Mouse (Mus musculus): ENCODE data around the gene Ccng2.

Gene Ccng2

DNA sequence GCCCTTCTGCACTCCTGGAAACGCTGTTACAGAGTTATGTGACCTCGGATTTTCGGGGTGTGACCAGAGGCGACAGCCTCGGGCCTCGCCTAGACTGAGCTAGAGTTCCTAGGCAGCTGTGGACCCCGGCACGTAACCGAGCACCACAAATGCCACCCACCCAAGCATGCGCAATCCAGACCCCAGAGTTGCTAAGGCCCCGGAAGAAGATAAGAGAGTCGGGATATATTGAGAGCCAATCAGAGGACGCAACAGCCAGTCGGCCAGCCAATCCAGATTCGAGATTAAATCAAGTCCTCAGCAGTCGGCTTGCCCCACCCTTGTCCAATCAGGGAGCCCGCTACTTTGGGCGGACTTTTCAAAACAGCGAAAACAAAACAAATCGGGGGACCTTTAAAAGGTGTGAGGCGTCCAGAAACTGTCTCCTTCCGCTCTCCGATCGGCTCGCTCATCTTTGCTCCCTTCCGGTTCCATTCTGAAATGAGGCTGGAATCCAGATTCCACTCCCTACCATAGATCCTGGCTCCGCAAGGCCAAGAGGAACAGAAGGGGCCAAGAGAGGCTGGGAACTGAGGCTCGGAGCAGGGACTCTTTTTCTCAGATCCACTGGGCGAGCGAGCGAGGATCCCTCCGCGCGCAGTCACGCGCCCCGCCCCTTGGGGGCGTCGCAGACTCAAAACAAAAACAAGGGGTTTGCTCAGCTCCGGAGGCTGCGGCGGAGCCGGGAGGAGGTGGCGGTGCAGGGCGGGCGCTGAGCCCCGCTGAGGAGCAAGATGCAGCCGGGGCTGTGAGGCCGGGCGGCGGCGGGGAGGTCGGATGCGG lies at the start of gene Ccng2:
Ccng2 (plus strand) TSS at position 375 of the 822 bp plus-strand sequence.
- peak; percentile 91 to 95 for DNase-seq (ENCODE audit: low spot score in 2 of 2)

DNA sequence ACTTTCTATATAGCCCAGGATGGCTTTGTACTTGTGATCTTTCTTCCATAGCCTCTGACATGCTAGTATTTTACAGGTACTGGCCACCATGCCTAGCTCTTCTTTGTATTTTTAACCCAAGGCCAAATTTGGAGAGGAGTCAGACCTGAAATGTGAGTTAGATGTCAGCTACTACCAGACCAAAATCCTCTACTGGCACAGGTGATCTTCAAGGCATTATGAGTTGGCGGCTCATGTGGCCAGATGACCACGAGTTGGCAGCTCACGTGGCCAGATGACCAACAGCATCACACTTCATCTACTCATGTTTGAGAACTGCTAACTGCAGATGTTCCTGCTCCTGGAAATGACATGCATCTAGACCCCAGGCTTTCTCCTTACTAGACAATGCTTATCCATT lies 48.7 kb upstream of the Ccng2 start:
- DNase-seq (ENCODE audit: low spot score in 2 of 2) = no peak

DNA sequence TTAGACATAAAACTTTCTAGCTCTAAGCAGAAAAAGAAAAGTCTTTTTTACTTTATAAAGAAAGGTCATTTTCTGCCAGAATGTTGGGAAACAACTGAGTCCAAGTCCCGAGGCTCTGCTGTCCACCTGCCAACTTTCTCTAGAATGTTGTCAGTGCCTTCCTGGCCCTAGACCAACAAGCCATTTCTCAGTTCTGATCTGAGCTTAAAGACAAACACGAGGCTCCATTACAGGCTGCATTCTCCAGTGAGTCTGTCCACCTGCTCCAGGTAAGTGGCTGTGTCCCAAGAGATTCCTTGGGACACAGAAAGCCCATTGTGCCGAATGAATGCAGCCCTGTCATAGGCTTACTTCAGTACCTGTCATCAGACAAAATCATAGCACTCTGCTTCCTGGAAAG lies 45.4 kb upstream of the Ccng2 start:
- DNase-seq (ENCODE audit: low spot score in 2 of 2) = no peak

DNA sequence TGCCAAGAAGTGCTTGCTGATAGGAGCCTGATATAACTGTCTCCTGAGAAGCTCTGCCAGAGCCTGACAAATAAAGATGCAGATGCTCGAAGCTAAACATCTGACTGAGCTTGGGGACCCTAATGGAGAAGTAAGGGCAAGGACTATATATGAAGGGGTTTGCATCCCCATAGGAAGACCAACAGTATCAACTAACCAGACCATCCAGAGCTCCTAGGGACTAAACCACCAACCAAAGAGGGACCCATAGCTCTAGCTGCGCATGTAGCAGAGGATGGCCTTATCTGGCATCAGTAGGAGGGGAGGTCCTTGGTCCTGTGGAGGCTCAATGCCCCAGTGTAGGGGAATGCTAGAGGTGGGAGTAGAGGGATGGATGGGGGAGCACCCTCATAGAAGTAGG lies 42.5 kb upstream of the Ccng2 start:
- no peak for DNase-seq (ENCODE audit: low spot score in 2 of 2)

DNA sequence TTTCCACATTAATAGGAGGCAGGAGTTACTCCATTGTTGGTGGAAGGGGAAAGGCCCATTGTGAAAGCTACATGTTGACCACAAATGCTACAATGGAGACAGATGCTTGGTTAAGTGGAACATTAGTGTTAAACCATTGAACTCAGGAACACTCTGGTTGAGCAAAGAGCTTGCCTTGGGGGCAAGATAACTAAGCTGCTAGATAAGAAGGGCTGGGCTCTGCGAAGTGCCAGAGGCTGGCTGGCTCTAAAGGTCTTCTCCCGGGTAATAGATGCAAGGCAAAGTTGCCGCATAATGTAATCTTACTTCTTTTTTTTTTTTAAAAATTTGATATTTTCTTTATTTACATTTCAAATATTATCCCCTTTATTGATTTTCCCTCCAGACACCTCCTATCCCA lies 39.9 kb upstream of the Ccng2 start:
- DNase-seq (ENCODE audit: low spot score in 2 of 2) = no peak

DNA sequence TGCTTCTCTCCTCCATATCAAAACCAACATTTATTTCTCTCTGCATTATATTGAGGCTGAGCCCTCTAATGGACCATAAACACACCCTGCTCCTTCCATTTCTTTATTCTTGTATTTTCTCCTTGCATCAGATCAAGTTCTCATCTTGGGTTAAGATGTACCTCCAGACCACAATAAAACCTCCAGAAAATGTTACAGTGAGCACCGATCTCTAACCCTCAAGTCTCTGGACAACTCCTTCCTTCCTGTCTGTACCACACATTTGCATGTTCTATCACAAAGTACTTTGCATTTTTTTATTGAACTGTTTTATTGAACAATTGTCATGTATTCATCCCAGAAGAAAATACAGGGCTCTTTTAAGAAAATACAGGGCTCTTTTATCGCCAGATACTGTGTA lies 37.5 kb upstream of the Ccng2 start:
- DNase-seq (ENCODE audit: low spot score in 2 of 2) = no peak

DNA sequence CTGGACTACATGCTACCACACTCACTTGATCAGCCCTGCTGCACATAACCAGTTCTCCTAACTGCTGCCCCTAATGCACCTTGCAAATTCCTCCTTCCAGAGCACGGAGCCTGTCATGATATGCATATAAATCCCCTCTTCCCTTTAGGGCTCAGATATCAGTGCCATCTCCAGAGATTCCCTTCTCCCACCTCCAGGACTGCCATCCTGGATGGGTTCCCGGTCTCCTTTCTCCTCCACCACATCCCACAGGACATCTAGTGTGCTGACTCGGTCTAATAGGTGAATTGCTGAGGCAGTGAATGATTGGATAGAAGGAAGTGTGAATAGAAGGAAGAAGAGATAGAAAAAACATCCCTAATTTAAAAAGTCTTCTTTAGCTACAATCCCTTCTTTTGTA lies 35.3 kb upstream of the Ccng2 start:
- no peak for DNase-seq (ENCODE audit: low spot score in 2 of 2)

DNA sequence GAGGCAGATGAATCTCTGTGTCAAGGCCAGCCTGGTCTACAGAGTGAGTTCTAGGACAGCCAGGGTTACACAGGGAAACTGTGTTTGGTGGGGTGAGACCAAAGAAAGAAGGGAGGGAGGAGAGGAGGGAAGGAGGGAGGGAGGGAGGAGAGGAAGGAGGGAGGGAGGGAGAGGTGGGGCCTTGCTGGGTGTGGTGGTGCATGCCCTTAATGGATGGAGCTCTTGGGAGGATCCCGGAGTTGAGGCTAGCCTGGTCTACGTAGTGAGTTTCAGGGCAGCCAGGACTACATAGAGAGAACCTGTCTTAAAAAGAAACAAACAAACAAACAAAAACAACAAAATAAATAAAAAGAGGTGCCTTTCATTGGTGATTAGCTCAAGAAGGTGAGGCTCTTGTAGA lies 34.2 kb upstream of the Ccng2 start:
- no peak for DNase-seq (ENCODE audit: low spot score in 2 of 2)

DNA sequence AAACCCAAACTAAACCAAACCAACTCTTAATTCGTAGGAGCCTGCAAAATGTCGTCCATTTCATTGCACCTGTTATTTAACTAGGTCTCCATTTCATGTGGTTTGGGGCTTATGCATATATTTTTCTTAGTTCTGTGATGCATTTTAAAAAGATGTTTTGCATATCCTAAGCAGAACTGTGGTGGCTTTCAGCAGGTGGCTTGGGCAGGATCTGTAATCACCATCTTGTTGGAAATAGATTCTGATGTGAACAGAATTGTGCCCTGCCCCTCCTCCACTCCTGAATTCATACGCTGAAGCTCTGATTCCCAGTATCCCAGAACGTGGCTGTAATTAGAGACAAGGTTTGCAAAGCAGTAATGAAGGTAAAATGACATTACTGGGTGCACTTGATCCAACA lies 32.9 kb upstream of the Ccng2 start:
- DNase-seq (ENCODE audit: low spot score in 2 of 2) = no peak

DNA sequence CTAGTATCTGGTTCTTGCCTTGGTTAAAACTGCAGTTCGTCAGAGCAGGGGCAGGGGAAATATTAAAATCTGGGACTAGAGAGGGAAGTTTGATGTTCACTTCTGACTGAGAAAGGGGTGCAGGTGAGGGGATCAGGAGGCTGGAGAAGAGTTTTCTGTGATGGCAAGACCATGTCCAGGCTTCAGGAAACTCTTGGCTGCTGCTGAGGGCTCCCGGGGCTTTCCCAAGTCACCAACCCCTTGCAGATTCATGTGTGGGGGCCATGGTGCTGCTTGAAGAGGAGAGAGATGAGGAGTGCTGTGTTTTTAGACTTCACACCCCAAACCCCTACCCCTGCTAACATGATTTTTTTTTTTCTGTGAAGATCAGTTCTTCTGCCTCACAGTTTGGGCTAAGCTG lies 32.5 kb upstream of the Ccng2 start:
- no peak for DNase-seq (ENCODE audit: low spot score in 2 of 2)

DNA sequence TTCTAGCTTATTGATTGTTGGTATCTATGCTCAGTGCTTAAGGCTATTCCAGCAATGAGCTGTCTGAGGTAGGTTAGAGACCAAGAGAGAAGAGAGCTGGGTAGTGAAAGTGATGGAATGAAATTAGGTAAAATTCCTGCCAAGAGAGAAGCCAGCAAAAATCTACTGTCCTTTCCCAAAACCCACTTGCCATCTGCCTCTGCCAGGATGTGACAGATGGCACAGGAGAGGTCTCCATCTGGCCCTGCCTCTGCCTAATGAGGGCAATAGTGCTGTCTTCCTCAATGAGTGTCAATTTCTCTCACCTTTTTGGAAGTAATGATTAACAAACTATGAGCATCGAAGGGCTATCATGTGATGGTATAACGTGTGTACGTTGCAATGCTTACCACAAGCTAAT lies 31.2 kb upstream of the Ccng2 start:
- no peak for DNase-seq (ENCODE audit: low spot score in 2 of 2)

DNA sequence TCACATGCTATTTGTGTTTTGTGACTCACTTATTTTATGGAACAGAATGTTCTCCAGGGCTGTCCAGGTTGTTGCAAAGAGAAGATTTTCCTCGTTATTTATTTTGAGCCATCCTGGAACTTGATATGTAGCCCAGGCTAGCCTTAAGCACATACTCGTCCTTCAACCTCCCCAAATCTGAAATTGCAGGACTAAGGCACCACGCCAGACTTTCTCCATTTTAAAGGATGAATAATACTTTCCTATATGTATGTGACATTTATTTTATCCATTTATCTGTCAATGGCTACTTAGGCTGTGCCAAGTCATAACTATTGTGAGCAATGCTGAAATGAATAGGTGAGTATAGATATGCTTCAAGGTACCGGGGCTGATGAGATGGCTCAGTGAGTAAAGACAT lies 30.5 kb upstream of the Ccng2 start:
- no peak for DNase-seq (ENCODE audit: low spot score in 2 of 2)

DNA sequence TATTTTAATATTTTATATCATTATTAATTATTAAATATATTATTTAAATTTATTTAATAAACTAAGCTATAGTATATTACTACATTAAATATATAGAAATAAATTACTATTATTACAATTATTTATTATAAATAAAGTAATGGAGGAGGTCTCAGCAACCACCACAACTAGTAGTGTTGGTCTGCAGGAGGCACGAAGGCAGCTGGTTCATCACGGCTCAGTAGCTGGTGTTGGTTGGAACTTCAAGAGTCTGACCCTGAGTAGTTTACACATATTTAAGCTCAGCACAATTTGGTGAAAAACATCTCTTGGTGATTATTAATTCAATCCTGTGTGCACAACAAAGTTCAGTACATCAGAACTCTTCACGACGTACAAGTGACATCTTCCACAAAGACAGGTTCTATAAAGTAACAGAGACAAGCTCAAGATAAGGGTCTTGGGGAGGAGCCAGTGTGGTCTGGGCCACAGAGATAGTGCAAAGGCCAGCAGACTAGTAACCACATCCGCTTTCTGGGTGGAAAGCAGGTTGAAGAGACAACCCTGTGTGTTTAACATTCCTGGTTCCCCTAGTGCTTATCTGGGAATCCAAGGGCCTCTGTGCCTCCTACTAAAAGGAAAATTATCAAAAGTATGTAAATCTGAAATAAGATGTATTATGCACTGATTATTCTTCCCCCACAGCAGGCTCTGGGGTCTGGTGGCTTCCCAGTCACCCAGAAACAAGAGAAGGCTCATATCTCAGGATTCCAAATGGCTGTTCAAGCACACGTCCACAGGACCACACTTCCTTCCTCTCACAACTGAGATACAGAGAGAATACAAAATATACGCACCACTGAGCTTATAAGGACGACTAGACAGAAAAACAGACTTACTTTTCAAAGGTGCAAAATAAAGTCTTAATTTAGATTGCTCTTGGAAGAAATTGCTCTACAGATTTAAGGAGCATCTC lies 27.2 kb upstream of the Ccng2 start:
- DNase-seq (ENCODE audit: low spot score in 2 of 2) = no peak

DNA sequence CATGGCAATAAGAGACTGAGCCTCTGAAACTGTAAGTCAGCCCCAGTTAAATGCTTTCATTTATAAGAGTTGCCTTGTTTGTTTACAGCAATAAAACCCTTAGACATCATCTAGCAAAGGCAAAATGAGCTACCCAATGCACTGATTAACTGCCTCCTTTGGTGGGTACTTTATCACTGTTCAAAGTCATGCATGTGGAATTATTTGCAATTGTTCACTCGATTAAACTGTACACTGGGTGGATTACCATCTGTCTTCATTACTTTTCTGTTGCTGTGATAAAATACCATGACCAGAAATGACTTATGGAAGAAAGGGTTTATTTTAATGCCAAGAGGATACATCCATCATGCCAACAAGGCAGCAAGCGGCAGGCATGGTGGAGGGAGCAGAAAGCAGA lies 21.8 kb upstream of the Ccng2 start:
- no peak for DNase-seq (ENCODE audit: low spot score in 2 of 2)

DNA sequence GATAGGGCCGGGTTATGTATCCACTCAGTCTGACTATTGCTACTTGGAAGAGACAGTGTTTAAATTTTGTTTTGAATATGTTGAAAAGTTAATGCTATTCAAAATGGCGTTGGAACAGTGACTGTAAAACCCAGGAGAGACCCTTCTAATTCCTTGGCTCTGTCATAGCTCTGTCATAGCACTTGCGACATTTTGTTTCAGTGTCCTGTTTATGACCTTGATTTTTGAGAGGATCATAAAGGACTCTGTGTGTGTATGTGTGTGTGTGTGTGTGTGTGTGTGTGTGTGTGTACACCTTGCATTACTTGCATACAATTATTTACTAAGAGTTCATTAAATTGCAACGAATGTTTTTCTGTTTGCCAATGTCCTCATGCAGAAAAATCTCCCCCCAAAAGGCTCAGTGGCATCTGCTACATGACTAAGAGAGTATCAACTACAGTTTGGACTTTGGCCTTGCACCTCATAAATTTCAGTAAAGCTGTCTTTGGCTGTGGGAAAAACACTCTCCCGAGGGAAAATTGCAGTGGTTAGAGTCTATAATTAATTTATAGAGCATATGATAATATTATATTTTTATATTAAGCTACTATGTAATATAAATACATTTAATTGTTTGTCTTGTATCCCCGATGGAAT lies 17.0 kb upstream of the Ccng2 start:
- DNase-seq (ENCODE audit: low spot score in 2 of 2) = no peak

DNA sequence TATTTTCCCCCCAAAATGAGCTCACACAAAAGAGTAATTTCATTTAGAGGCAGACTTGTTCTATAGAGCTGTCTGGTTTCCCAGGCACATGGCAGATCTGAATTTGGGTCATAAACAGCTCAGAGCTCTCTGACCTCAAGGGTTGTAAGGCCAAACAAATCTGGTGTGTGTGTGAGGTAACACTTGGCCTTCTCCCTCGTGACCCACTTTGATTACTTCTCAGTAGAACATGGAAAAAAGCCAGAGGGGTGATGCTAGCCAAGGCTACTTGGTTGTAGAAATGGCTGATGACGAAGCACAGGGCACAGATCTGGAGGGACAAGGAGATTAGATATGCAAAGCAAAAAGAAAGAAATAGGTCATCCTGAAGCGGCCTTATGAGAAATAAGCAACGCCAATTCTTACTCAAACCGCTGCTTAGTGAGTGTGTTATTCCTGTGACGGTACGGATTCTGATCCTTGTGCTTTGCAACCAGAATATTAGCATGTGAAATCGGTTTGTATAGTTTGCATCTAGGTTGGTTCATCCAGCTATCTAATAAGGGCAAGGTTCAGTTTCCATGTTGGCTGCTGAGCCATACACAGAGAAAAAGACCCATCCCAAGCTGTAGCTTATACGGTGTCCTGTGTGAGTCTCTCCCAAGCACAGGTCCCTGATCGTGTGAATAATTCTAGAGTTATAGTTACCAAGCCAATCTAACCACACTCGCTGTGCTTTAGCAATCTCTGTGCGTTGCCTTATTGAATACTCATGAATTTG lies 15.9 kb upstream of the Ccng2 start:
- DNase-seq (ENCODE audit: low spot score in 2 of 2) = peak in 1 of 2 experiments; percentile 21

DNA sequence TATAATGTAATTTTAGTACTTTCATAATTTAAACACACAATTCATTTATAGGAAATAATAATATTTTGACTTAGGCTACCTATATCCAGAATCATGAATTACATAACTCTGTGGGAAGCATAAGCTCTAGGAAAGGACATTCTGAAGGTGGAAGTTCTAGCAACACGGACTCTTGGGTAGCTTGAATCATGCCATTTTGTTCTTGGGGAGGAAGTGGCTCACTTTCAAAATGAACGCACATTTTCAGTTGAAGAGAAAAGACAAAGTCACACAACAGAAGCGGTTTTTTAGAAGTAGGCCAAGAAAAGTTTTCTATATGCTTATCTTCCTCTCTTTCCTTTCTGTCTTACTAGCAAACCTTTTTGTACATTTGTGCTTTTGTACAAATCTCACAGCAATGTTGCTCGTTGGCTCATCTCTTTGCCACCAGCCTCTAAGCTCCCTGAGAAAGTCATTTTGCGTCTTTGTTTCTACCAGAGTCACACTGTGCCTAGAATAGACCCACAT lies 11.2 kb upstream of the Ccng2 start:
- no peak for DNase-seq (ENCODE audit: low spot score in 2 of 2)

DNA sequence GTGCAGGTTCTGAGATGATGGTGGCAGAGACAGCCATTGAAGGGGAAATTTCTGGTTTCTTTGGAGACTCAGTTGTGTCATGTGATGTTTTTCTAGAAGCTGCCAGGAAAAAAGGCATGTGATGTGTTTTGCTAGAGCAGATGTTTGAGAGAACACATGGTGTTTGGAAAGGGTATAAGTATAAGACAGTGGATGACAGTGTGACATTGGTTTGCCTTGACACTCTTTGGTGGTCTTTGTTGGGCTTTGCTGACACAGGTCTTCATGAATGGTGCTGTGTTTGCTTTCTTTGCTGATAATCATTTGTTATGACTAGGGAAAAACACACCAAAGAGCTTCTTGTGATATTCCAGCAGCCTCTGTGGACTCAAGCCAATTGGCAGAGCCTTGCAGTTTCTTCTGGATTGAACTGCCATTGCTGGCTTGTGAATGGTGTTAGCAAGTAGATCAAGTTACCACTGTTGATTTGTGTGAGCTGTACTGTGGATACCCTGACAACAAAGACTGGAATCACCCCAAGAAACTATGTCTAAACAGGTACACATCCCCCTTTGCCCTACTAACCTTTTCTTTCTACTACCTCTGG lies 10.1 kb upstream of the Ccng2 start:
- no peak for DNase-seq (ENCODE audit: low spot score in 2 of 2)

DNA sequence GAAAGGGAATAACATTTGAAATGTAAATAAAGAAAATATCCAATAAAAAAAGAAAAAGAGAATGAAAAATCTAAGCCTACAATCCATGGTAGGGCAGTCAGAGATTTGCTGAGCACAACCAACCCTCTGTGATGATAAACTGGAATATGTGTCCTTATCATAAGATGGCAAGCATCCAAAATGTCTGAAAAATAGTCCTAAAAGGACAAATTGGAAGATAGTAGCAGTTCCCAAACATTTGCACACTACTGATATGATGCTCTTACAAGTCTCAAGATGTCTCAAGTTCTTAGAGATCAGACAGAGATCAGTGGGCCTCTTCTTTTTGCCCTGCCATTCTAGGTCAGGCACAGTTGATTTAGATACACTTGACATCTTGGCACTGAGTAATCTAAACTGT lies 7.7 kb upstream of the Ccng2 start:
- DNase-seq (ENCODE audit: low spot score in 2 of 2) = no peak

DNA sequence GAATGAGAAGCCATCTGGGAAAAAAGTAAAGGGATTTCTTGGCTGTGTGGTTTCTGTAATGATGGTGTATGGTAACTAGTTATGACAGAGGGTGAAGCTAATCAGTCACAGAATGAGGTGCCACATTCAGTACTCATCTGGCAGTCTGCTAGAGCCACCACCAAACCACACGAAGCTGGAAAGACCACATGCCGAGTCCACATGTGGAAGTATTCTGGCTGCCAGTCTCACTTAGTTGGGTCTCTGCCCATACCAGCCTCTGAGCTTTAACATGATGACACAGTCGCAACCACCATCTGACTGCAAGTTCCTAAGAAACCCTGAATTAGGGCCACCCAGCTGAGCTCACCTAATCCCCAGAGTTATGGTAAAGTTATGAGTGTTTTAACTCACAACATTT lies 6.1 kb upstream of the Ccng2 start:
- no peak for DNase-seq (ENCODE audit: low spot score in 2 of 2)

DNA sequence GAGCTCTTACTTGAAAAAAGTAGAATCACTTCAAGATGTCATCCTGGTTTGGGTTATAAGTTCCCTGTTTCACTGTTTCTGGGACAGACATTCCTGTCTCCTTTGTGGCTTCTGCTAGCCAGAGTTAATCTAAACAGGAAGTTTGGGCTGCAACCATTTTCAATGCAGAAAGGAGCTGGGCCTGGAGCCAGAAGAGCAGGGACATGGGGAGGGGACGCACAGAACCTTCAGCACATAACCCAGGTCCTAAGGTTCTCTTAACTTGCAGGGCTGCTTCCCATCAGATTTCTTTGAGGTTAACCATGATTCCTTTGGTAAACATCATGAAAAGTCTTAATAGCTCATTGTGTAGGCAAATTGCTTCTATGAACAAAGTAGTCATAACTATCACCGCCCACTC lies 4.3 kb upstream of the Ccng2 start:
- DNase-seq (ENCODE audit: low spot score in 2 of 2) = no peak
